Mouse (Mus musculus) lung, adult 2 months (tissue): ENCODE measurements around the gene Ring1.

Source experiments
- CTCF ChIP-seq: fragments of 200-500 bp; IDR thresholded peaks from 2 replicates; pipeline ENCODE4 v1.5.1; 2011; ENCODE audit warnings: mild to moderate bottlenecking, low read length, control low read depth; ENCODE audit not compliant: insufficient read depth
- POLR2A ChIP-seq: fragments of 200-500 bp; IDR thresholded peaks from 2 replicates; pipeline ENCODE4 v1.6.1; 2011; ENCODE audit warnings: low read depth, mild to moderate bottlenecking, control low read depth, low read length, borderline replicate concordance; ENCODE audit errors: extremely low read depth

- TF ChIP-seq POLR2A: no peak
- no peak for TF ChIP-seq CTCF
Measured at GRCm38 (mm10) chr17:34006570-34006969, 17.9 kb downstream of the Ring1 start.
